Mouse (Mus musculus): ENCODE measurements around the gene Il12rb1.
A peak's percentile ranks its signal among the peaks of the same experiment; 100 is the strongest.

Il12rb1 gene

DNA sequence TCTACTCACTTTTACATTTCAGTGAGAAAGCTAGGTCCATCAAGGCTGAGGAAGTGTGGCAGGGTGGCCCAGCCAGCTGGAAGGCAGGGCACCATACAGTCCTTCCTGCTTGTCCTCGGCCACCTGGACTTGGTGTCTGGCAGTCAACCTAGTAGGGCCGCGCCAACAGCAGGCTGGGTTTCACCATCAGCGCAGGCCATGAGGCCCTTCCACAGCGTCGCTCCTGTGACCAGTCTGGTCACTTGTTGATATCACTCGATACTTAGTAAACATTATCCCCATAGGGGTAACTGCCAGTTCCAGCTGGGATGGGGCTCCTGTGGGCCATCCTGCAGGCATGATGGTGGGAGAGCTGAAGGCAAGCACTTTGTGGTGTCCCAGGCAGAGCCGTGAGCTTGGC is 23.3 kb downstream of the Il12rb1 start:
- DNase-seq (ENCODE audit: low spot score): no peak

DNA sequence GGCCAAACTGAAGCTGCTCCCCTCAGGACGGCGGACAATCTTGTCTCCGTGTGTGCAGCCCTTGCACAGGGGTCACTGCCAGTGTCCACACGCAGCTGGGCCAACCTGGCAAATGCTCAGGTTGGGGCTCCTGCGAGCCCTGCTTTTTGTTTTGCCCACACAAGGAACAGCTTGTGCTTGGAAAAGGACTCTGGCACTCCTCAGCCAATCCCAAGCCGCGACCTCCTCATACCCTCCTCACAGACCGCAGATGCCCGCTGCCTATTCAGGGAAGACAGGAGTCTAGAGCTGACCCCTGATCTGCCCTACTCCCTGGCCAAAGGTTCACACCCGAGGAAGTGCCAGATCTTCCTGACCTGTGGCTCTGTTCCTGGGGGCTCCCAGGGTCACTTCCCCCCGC is 24.1 kb downstream of the Il12rb1 start:
- no peak for DNase-seq (ENCODE audit: low spot score)

DNA sequence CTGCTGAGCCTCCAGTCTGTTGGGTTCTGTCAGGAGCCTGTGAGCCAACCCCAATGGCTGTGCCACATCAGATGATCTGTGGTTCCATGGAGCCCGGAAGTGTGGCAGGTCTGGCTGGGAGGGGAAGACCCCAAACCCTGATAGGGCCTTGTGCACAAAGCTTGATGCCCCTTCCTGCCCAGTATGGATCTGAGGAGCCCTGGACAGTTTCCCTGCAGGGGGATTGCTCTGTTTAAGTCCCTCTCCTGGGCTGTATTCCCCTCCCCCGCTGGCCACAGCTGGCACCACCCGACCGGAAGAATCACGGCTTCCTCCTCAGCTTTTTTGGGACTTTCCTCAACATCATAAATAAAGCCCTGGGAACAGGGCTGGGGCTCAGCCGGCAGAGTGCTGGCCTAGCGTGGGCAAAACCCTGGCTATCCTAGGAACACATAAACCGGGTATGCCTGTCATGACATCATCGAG is 24.8 kb downstream of the Il12rb1 start:
- DNase-seq (ENCODE audit: low spot score): no peak

DNA sequence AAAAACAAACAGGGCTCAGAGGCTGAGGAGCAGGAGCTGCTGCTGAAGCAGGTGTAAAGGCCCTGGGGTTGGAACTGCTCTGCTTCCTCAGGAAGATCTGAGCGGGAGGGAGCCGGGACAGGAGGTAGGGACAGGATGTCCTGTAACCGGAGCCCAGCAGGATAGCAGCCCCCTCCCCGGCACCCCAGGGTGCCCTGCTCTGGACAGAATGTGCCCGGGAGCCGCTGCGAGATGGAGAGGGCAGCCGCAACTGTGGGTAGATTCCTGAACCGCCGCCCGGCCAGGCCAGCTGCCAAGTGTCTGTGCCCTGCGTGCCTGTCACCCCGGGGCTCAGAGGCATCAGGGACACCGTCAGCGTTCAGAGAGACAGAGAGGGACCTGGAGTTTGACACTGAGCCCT is 25.3 kb downstream of the Il12rb1 start:
- peak; percentile 60 for DNase-seq (ENCODE audit: low spot score)

DNA sequence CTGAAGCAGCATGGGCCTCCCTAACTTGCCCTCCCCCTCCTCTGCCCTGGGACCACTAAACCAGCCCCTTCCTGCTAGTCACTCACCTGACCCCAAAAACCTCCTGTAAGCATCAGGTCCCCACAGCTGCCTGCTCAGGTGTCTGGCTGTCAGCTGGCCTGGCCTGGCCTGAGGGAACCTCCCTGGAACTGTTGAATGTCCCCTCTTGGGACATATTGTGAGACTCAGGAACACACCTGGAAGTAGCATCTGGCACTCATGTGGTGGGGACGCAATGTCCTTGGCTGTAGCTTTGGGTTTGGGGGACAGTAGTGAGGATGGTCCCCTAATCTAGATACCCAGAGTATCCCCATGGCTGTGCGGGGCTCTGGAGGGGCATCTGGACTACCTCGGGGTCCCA is 25.8 kb downstream of the Il12rb1 start:
- DNase-seq (ENCODE audit: low spot score): no peak

DNA sequence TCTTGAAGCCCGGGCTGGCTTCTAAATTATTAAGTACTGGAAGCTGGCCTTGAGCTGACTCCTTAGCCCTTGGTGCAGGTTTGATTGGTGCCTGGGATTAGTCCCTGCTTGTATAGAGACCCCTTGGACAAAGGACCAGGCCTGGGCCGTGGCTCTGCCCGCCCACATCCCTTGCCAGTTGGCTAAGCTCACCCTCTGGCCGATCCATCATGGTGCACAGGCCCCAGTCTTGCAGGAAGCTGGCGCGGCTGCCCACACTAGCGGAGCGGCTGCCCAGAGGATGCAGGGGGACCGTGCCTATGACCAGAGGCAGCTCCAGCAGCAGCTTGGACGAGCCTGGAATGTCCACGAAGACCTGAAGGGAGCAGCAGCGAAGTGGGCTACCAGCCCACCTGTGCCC is 28.4 kb downstream of the Il12rb1 start:
- no peak for DNase-seq (ENCODE audit: low spot score)

DNA sequence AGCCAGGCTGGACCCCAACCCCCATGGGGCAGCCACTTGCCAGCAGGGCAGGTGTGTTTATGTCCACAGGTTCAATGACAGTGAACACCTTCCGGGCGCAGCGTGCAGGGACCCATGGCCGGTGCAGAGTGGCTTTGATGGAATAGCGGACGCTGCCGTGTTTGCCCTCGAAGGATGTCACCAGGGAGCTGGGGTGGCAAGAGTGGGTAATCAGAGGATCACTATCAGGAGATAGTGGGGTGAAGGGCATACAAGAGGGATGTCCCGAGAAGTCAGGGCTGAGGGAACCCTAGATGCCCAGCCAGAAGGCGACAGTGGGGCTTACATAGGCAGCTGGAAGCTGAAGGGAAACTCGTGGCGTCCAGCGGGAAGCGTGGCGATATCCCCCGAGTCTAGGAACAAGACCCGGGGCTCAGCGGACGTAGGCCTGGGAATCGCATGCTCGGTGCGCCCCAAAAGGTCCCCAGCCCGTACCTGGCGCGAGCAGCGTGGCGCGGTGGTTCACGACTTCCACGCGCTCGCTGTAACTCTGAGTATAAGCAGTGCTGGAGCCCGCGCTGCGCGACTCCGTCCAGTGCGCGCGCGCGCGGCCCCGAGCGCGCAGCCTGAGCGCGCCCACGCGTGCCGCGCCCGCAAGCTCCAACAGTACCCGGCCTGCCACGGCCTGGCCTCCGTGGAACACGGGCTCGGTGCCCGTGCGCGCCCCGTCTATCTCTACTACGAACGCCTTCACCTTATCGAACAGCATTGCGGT is 30.6 kb downstream of the Il12rb1 start:
- no peak for DNase-seq (ENCODE audit: low spot score)

DNA sequence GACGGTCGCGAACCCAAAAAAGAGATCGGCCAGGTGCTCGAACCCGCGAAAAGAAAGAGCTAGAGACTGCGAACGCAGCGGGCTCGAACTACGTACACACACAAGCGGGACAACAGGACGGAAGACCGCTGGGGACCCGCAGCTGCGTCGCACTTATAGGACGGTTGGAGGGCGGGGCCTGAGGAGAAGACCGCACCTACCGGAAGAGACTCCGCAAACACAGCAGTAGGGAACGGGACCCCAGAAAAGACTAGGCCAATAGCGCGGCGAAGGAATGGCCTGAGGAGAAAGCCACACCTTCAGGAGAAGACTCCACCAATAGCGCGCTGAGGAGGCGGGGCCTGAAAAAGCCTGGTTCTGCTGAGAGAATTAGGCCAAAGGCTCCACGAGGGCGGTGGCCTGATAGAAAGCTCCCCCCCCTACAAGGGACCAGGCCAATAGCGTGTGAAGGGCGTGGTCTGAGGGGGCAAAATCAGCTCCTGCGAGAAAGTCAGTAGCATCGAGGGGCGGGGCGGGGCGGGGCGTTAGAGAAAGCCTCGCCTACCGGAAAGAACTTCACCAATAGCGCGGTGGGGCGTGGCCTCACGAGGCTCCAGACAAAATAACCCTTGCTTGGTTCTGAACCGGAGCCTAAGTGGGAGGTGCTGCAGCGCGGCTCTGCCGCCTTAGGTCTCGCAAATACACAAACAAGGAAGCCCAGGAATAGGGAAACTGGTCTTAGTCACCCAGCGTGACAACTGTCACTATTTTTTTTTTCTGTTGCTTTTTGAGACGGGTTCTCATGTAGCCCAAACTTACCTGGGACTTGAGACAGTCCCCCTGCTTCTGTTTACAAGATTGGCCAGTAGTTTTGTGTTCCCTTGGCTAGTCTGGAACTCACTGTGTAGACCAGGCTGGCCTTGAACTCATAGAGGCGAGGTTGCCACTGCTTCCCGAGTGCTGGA is 31.4 kb downstream of the Il12rb1 start, which contains the start of gene Arrdc2:
Arrdc2 (minus strand) TSS at position 313 of the 944 bp plus-strand sequence.
- peak; percentile 100 for DNase-seq (ENCODE audit: low spot score)

DNA sequence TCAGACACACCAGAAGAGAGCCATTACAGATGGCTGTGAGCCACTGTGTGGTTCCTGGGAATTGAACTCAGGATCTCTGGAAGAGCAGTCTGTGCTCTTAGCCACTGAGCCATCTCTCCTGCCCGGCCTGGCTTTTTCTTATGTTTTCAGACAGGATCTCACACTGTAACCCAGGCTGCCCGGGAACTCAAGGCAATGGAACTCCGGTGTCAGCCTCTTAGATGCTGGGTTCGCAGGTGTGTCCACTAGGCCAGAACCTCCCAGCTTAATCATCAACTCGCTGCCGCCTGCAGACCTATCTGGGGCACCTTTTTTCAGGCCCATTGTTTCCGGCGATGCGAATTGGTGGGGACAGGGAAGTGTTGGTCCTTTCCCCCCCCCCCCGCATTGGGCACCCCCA is 32.3 kb downstream of the Il12rb1 start:
- no peak for DNase-seq (ENCODE audit: low spot score)

DNA sequence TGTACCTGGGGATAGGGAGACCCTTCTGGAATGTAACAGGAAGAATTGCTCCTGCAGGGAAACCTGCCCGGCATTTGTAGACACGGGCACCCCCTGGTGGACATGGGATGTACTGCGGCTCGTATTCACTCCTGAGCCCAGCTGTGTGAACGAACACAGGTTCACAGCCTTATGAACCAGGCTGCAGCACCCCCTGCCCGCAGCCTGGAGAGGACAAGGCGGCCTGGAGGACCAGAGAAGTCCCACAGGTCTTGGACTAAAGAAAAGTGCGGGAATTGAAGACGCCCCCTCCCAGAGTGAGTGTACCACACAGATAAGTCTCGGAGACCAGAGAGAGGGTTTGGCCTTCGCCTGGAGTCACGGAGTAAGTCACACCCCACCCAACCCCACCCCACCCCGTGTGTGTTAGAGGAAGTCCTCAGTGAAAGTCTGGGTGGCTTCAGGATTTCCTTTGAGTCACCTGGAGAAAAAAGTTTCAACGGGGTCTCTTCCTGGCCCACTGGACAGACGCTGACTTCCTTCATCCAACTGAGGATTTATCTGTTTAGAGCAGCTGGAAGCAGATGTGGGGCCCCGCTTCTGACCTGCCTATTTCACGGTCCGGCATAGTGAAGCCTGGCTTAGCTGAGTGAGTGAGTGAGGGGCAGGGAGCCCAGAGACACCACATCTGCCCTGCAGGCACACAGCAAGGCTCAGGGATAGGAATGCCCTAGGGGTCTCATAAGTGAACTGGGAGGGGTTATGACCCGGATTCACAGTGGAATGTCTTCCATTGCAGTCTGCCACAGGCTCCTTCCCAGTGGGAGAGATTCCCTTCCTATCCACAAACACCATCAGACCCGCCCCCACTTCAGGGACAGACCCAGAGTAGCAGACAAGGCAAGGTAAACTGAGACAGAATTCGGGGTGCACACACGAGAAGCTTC is 33.2 kb downstream of the Il12rb1 start:
- DNase-seq (ENCODE audit: low spot score): peak; percentile 87

DNA sequence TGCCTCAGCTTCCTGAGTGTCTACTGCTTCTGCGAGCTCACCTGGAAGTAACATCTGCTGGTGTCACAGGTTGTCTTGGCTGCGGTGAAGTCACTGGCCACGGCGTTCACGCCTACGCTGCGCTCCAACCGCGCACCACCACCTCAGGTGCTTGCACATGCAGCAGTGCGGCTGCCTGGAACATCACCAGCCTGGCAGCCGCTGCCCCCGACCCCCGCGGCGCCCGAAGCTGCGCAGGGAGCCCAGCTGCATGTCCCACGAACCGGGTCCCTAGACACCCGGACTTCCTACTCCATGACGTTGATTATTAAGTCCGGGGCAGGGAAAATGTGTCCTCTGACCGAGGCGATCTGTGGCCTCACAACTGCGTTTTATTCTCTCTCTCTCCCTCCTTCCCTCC is 34.2 kb downstream of the Il12rb1 start:
- DNase-seq (ENCODE audit: low spot score): no peak

DNA sequence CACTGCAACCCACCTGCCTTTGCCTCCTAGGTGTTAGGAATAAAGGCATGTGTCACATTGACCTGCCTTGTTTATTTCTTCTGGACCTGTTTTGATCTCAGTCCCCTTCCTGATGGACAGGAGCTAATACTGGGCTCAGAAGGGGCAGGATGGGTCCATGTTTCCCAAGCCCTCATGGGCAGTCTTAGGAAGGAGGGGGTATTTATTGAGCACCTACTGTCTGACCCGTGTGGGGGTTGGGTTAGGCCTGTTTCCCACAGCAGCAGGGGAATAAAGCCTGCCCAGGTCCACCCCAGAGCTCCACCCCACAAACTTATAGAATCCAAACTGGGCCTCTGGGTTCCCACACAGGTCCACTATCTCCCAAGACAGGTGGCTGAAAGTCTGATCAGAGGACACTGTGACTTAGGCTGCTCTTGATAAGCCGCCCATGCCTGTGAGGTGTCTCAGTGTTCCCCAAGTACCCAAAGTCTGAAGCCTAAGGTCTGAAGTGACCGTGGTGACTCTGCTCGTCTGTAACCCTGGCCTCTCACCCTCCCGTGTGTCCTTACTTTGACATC is 35.0 kb downstream of the Il12rb1 start:
- DNase-seq (ENCODE audit: low spot score): no peak

DNA sequence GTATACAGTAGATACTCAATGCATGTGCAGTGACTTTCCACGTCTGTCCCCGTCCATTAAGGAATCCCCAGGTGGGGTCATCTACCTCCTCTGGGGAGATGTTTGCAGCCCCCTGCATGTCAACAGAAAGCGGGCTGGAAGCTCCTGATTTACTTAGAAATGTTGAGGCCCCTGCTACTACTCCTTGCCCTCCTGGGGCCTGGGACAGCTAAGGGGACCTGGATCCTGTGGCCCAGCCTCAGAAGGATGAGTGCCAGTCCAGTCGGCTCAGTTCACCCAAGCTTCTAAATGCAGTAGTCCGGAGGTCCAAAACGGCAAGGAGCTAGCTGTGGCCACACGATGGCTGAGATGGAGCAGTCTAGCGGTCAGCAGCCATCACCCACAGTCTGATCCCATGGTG is 35.7 kb downstream of the Il12rb1 start:
- DNase-seq (ENCODE audit: low spot score): no peak

DNA sequence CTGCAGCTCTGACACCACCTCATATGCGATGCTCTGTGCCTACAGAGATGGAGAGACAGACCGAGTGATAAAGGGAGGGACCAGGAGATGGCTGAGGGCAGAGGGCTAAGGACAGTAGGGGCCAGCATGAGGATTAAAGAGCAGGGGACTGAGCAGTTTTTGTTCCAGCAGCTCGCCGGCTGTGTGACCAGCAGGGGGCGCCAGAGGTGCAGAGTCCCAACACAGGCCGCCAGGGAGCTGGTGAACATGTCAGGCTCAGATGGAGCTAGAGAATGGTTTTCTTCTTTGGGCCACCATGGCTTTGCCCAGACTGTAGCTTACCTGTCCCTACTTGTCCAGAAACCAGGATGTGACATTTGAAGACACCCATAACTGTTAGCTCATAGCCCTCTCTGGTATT is 36.3 kb downstream of the Il12rb1 start:
- peak; percentile 82 for DNase-seq (ENCODE audit: low spot score)

DNA sequence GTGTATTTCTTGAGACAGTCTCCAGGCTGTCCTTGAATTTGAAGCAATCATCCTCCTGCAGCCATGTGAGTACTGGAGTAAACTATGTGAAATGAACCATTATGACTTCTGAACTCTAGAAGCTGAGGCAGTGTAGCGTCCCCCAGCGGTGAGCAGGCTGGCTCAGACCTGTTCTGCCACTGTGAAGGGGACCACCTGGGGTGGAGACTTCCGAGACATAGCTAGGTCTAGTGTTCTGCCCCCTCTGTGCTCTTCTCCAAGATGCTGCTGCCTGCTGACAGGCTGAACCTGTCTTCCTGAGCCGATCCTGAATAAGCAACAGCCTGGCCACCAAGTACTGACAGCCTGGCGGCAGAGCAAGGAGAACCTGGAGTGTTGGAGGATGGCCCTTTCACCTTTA is 36.9 kb downstream of the Il12rb1 start:
- no peak for DNase-seq (ENCODE audit: low spot score)

DNA sequence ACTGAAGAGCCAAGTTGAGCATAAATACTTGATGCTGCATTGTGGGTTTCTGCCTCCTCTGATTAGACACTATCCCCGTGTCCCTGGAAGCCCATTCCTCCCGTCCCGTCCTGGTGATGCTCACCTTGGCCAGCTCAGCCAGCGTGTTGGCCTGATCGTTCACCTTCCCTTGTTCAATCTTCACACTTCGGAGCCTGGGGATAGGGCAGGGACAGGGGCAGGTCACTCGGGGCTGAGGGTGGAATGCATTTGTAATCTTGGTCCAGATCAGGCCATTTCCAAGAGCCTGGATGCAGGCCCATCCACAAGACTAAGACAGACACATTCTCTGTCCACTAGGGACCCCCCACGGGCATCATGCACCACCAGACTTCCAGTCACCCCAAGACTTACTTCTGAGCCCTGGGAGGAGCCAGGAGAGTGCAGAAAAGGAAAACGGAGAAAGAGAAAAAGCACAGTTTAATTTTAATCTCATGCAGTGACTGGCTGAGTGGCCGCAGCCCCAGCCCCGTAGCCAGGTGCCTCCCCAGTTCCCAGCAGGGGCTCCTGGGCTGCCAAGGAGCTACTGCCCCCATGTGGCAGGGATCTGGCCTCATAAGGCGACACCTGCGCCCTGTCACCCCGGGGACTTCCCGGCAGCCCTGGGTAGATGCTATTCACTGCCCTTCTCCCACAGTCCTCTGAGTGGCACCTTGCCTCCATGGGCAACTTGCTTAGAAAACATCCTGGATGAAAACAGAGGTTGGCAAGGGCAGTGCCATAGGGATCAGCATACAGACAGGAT is 38.3 kb downstream of the Il12rb1 start:
- DNase-seq (ENCODE audit: low spot score): no peak

DNA sequence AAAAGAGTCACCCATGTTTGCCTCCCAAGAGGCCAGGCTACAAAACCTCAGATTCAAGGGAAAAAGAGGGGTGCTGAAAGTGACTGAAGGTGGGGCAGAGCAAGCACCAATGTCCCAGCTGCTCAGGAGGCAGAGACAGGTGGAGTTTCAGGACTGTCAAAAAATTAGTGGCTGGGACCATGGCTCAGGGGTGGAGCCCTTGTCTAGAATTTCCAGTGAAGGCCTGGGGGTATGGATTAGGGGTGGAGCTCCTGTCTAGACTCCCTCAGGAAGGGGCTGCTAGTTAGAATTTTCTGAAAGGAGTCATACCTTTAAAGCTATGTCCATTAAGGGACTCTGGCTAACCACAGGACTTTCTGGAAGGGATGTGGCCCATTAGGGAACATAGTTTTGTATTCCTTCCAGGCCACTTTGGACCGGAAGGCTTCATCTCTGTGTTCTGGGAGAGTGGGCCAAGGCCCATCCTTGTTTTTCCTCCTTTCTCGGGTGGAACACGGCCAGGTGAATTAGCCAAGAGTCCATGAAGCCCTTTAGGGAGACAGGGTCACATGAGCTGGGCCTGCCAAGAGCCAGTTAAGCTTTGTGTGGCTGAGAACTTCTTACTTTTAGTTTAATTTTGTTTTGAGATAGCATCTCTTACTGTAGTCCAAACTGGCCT is 41.2 kb downstream of the Il12rb1 start:
- no peak for DNase-seq (ENCODE audit: low spot score)

DNA sequence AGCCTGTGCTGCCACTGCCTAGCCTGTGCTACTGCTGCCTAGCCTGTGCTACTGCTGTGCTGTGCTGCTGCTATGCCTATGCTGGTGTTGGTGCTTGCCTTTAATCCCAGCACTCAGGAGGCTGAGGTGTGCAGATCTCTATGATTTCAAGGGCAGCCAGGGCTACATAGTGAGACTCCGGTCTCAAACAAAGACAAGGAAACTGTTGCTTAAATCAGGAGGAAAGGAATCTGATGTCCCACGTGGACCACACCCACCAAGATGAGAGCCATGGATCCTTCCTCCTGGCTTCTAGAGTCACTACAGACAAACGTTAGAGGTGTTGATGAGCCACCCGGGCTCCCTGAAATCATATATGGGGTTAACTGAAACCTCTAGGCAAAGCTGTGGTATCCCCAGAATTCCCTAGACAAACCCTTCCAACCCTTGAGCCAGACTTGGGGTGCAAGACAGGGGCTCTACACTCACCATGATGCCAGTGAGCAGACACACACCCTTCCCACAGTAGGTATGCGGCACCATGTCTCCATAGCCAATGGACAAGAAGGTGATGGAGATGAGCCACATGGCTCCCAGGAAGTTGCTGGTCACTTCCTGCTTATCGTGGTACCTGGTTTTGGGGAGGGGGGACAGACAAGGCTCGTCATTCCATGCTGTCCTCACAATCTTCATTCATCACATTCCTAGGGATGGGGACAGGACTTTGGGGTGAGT is 42.0 kb downstream of the Il12rb1 start:
- DNase-seq (ENCODE audit: low spot score): no peak

DNA sequence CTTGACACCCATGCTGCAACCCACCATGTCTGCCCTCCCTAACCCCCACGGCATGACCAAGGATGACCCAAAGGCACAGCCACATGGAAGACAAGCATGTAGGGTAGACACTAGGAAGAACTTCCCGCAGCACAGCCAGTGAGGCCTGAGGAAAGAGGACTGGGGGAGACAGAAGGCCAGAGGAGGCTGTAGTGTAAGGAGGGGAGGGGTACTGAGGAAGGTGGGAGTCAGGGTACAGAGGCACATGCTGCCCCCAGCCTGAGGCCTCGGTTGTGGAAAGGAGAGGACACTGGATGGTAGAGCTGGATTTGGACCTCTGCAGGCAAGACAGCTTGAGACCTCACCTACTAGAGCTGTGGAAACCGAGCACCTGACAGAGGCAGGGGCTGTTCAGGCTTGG is 42.7 kb downstream of the Il12rb1 start:
- DNase-seq (ENCODE audit: low spot score): no peak

DNA sequence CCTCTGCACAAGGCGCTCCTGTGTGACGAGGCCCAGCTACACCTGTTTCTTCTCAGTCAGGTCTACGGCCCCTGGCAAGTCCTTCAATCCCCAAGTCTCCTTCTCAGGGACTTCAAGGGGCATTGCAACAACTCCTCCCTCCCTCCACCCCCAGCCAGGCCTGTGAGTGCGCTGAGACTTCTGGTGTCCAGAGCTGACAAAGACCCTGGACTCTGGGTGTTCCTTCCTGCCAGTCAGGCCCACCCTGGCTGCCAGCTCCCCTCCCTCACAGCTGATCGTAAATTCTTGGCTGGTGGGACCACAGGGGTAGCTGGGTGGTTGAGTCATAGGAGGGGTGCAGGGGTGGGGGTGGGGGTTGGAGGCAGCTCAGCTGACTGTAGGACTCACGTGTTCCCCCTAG is 43.6 kb downstream of the Il12rb1 start:
- no peak for DNase-seq (ENCODE audit: low spot score)

All from testis, postnatal 14 days (tissue).